Mouse (Mus musculus) E14TG2a.4 (cell line): ENCODE data around the gene Vwa3b.

Source experiments
- CTCF ChIP-seq: conservative IDR thresholded peaks from 2 replicates; pipeline ENCODE4 v1.5.1; 2014; ENCODE audit warnings: low read length
- NANOG ChIP-seq: IDR thresholded peaks from 2 replicates; pipeline ENCODE4 v1.6.1; 2014; ENCODE audit warnings: borderline replicate concordance, low read length, mixed read lengths

GRCm38 (mm10) chr1:37145966-37146365, 119.6 kb downstream of the Vwa3b start:
- TF ChIP-seq CTCF (no peak), NANOG (no peak)
